Mouse (Mus musculus) intestine, postnatal 0 days (tissue): ENCODE data around the gene Plpp1. TPM values are rescaled to one million over a fixed set of nuclear protein-coding genes. Genes with fewer than 3 reads are reported as not detected.

Experiments used
- ATAC-seq: fragments of 200-750 bp; cut with Nextera tagmentation; 2 replicates; pipeline ENCODE4 v1.8.0; 2017; ENCODE audit warnings: mild to moderate bottlenecking, moderate TSS enrichment, moderate library complexity
- H3K27ac ChIP-seq: fragments of 300-500 bp; sonication (generic); 2 replicates; pipeline ENCODE4 v1.5.1; 2014; ENCODE audit warnings: mild to moderate bottlenecking, low read depth, low read length, moderate library complexity
- H3K27me3 ChIP-seq: fragments of 300-500 bp; sonication (generic); replicated peaks from 2 replicates; pipeline ENCODE4 v1.6.1; 2014; ENCODE audit warnings: low read length, mixed read lengths; ENCODE audit not compliant: control insufficient read depth, insufficient read depth
- H3K36me3 ChIP-seq: fragments of 300-500 bp; sonication (generic); 2 replicates; pipeline ENCODE4 v1.6.1; 2014; ENCODE audit warnings: mild to moderate bottlenecking, moderate library complexity; ENCODE audit not compliant: control insufficient read depth, insufficient read depth
- H3K4me1 ChIP-seq: fragments of 300-500 bp; sonication (generic); replicated peaks from 2 replicates; pipeline ENCODE4 v1.6.1; 2014; ENCODE audit warnings: antibody characterized with exemption, low read length, mixed read lengths; ENCODE audit not compliant: control insufficient read depth, insufficient read depth
- H3K4me2 ChIP-seq: fragments of 300-500 bp; sonication (generic); replicated peaks from 2 replicates; pipeline ENCODE4 v1.6.1; 2014; ENCODE audit warnings: low read depth, mild to moderate bottlenecking, moderate library complexity
- H3K4me3 ChIP-seq: fragments of 300-500 bp; sonication (generic); 2 replicates; pipeline ENCODE4 v1.5.1; 2014; ENCODE audit warnings: low read depth, low read length
- H3K9ac ChIP-seq: fragments of 300-500 bp; sonication (generic); 2 replicates; pipeline ENCODE4 v1.6.1; 2014; ENCODE audit warnings: mild to moderate bottlenecking, low read depth, low read length
- H3K9me3 ChIP-seq: fragments of 300-500 bp; sonication (generic); 2 replicates; pipeline ENCODE4 v1.6.1; 2016; ENCODE audit warnings: mixed run types; ENCODE audit not compliant: control insufficient read depth
- CTCF ChIP-seq: sonication (generic); IDR thresholded peaks from 2 replicates; pipeline ENCODE4 v1.5.1; 2016; ENCODE audit warnings: low read depth, mild to moderate bottlenecking, control low read depth, antibody characterized with exemption, moderate library complexity
- WGBS: fragments of 180-500 bp; shearing (Covaris S2); extraction: QIAGEN DNeasy Blood & Tissue Kit; methylation state at CpG from one replicate; pipeline ENCODE4 v1.1.7; 2014; 5-methylcytosine and 5-hydroxymethylcytosine counted together
- polyA plus RNA-seq: library from polyadenylated mRNA; unstranded; fragments of >200 nt; fragmentation: Nextera tagmentation; extraction: Ambion mirVana; gene quantifications from 2 replicates; pipeline ENCODE4 v1.2.1, GENCODE M21; 2015

Gene Plpp1
- polyA plus RNA-seq, 1 experiment from 2014 or later = 98.5 TPM

GRCm38 (mm10) chr13:112838562-112839232, 38.1 kb downstream of the Plpp1 start:
- Histone ChIP-seq H3K4me3 (no peak overlapping the region), H3K27ac (no peak overlapping the region), H3K4me1 (no peaks in the 10 kb centered on the region), H3K9ac (no peak overlapping the region), H3K4me2 (no peak overlapping the region), H3K36me3 (no peaks in the 10 kb centered on the region), H3K9me3 (no peaks in the 10 kb centered on the region), H3K27me3 (no peaks in the 10 kb centered on the region)
- no peak for ATAC-seq
- 78% methylated on average over 6 of the region's 6 CpGs for WGBS
- TF ChIP-seq CTCF = no peak

DNA sequence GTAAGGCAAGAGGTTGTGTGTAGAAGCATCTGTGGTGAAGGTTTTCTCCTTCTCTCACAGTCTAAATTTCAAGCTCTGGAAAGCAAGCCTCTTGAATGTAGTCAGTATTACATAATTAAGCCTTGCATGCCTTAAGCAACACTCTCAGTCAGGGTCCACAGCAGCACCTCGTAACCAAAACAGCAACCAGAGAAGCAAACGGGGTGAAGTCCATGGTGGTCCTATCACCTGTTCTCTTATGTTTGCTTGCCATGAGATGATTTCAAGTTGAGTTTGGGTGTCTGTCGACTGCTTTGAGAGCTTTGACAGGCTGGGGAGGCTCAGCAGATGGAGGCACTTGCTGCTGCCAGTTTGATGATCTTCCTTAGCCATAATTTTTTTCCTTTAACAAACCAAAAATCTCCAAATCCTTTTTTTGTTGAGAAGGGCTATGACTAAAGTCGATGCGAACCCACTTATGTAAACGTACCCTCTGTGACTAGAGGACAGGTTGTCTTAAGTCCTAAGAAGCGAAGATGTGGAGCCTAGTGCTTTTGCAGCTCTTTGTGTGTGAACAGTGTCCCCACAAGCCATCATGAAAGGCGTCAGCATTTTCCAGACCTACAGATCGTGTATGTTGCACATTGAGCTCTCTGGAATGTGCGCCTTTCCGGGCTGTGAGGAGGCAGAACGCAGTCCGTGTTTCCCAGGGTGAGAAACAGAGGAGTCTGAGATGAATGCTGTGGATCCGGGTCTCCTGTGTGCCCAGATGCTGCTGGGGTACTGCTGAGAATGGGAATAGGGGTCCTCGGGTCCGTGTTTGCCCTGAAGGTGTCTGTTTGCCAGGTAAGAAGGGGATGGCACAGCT, 39.9 kb downstream of the Plpp1 start:
- WGBS = 88% methylated on average over 16 of the region's 16 CpGs
- no peak overlapping the region for H3K4me2 ChIP-seq
- H3K9ac ChIP-seq = no peak overlapping the region
- no peak overlapping the region for H3K27ac ChIP-seq
- ATAC-seq = no peak
- no peak overlapping the region for H3K4me3 ChIP-seq
- no peaks in the 10 kb centered on the region for H3K9me3 ChIP-seq
- peaks cover 11% of the 10 kb centered on the region; the same call in 1 of the 2 replicates for H3K36me3 ChIP-seq
- no peak for TF ChIP-seq CTCF
- H3K27me3 ChIP-seq = no peaks in the 10 kb centered on the region
- no peaks in the 10 kb centered on the region for H3K4me1 ChIP-seq

DNA sequence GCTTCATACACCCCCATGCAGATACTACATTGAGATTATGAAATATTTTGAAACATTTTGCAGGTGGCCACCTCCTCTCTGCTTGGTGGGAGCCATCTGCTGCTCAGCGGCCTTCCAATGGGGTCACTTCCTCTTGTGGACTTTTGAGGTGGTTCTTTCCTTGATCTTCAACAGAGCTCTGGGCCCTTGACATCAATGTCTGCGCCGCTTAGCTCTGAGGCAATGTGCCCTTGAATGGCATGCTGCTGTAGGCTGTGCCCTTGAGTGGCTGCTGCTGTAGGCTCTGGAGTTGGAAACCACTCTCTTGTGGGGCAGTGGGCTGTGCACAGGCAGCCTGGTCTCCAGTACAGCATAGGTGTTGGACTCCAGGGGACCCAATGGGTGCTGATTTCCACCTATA, 45.3 kb downstream of the Plpp1 start:
- Histone ChIP-seq H3K9ac (no peak overlapping the region), H3K4me1 (no peaks in the 10 kb centered on the region), H3K4me2 (no peak overlapping the region), H3K27ac (no peak overlapping the region), H3K9me3 (no peaks in the 10 kb centered on the region), H3K36me3 (peaks cover 20% of the 10 kb centered on the region; the same call in 1 of the 2 replicates), H3K27me3 (no peaks in the 10 kb centered on the region), H3K4me3 (no peak overlapping the region)
- ATAC-seq = no peak
- 98% methylated on average over 3 of the region's 3 CpGs for WGBS
- TF ChIP-seq CTCF = no peak

GRCm38 (mm10) chr13:112853710-112854316, 53.2 kb downstream of the Plpp1 start:
- 62% methylated on average over 17 of the region's 17 CpGs for WGBS
- ATAC-seq = peak; percentile 41; the same call in 1 of the 2 replicates

DNA sequence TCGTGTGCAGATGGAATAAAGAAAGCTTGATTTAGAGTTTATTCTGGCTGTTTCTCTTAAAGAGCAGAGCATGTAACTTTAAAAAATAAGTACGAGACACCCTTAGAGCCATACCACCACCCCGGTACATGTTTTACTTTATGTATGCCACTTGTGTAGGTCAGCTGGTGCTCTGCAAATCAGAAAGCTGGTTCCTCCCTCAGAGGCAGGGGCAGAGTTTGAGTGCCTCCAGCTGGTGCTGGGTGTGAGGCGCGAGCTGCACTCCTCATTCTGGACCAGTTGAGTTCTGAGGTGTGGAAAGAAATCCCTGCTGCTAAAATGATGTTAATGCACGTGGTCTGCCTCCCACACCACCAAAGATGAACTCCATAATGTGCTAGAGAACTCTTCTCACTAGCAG, 53.8 kb downstream of the Plpp1 start:
- Histone ChIP-seq H3K9me3 (no peaks in the 10 kb centered on the region), H3K27ac (no peak overlapping the region), H3K9ac (no peak overlapping the region), H3K4me3 (no peak overlapping the region), H3K36me3 (peaks cover 18% of the 10 kb centered on the region), H3K4me1 (no peaks in the 10 kb centered on the region), H3K27me3 (no peaks in the 10 kb centered on the region), H3K4me2 (no peak overlapping the region)
- WGBS = 72% methylated on average over 6 of the region's 6 CpGs
- TF ChIP-seq CTCF = peak; percentile 52
- ATAC-seq = no peak

More at GRCm38 (mm10) chr13:112853710-112854316, 53.2 kb downstream of the Plpp1 start:
- Histone ChIP-seq H3K27ac (peak overlapping the region; percentile 50; the same call in 1 of the 2 replicates), H3K9me3 (no peaks in the 10 kb centered on the region), H3K4me1 (no peaks in the 10 kb centered on the region), H3K4me2 (peak overlapping the region; percentile 13; the same call in 1 of the 2 replicates), H3K9ac (no peak overlapping the region), H3K36me3 (peaks cover 18% of the 10 kb centered on the region), H3K27me3 (no peaks in the 10 kb centered on the region), H3K4me3 (no peak overlapping the region)
- no peak for TF ChIP-seq CTCF

GRCm38 (mm10) chr13:112857921-112858320, 57.3 kb downstream of the Plpp1 start:
- 90% methylated on average over 7 of the region's 7 CpGs for WGBS

More at GRCm38 (mm10) chr13:112857921-112858320, 57.3 kb downstream of the Plpp1 start:
- no peak overlapping the region for H3K4me3 ChIP-seq
- H3K36me3 ChIP-seq = peaks cover 31% of the 10 kb centered on the region
- no peak for ATAC-seq
- no peak for TF ChIP-seq CTCF
- H3K4me1 ChIP-seq = no peaks in the 10 kb centered on the region
- H3K27ac ChIP-seq = no peak overlapping the region
- no peaks in the 10 kb centered on the region for H3K9me3 ChIP-seq
- H3K27me3 ChIP-seq = no peaks in the 10 kb centered on the region
- H3K9ac ChIP-seq = no peak overlapping the region
- H3K4me2 ChIP-seq = no peak overlapping the region
